Mouse (Mus musculus) embryonic fibroblast, embryonic 13.5 days (primary cell): ENCODE results near the gene Ecpas. TPM values are rescaled to one million over a fixed set of nuclear protein-coding genes. Genes with fewer than 3 reads are reported as not detected.

Experiments used
- H3K27ac ChIP-seq: 2 replicates; pipeline ENCODE4 v1.5.1; 2012; ENCODE audit warnings: low read length, control low read depth, inconsistent platforms; ENCODE audit not compliant: insufficient read depth
- H3K4me1 ChIP-seq: 2 replicates; pipeline ENCODE4 v1.6.1; 2011; ENCODE audit warnings: low read length; ENCODE audit not compliant: control insufficient read depth, insufficient read depth
- H3K4me3 ChIP-seq: 2 replicates; pipeline ENCODE4 v1.5.1; 2011; ENCODE audit warnings: mild to moderate bottlenecking, control low read depth, low read length; ENCODE audit not compliant: insufficient read depth
- CTCF ChIP-seq: IDR thresholded peaks from 2 replicates; pipeline ENCODE4 v1.5.1; 2011; ENCODE audit warnings: mild to moderate bottlenecking, control low read depth, low read length, moderate library complexity, borderline replicate concordance; ENCODE audit not compliant: insufficient read depth
- POLR2A ChIP-seq: IDR thresholded peaks from 2 replicates; pipeline ENCODE4 v1.6.1; 2011; ENCODE audit warnings: low read depth, mild to moderate bottlenecking, control low read depth, low read length, moderate library complexity
- polyA plus RNA-seq: library from polyadenylated mRNA; stranded (reverse); fragments of >200 nt; gene quantifications from 2 replicates; pipeline ENCODE4 v1.2.4, GENCODE M21; 2011; ENCODE audit warnings: low read depth; ENCODE audit not compliant: missing spikeins, insufficient read length

Ecpas gene
- polyA plus RNA-seq = 103 and 129 TPM in 2 replicates

- peak within 1 kb of the TSS; percentile 95 for H3K4me3 ChIP-seq
- no peaks in the 10 kb centered on the region for H3K4me1 ChIP-seq
- no peak for TF ChIP-seq CTCF
- peak; percentile 79 for TF ChIP-seq POLR2A
- peak within 1 kb of the TSS; percentile 85 for H3K27ac ChIP-seq
These were observed at the start of gene Ecpas for GRCm38 (mm10) chr4:58912629-58913335. Gene Ecpas (minus strand): TSS chr4:58912749.

GRCm38 (mm10) chr4:58961719-58962118, 49.2 kb upstream of the Ecpas start:
- TF ChIP-seq CTCF (no peak), POLR2A (no peak)
- Histone ChIP-seq H3K4me1 (no peaks in the 10 kb centered on the region), H3K4me3 (no peak overlapping the region), H3K27ac (no peak overlapping the region)

GRCm38 (mm10) chr4:58952630-58953029, 40.1 kb upstream of the Ecpas start:
- H3K4me3 ChIP-seq = no peak overlapping the region
- TF ChIP-seq POLR2A = no peak
- TF ChIP-seq CTCF = no peak
- H3K27ac ChIP-seq = no peak overlapping the region
- no peaks in the 10 kb centered on the region for H3K4me1 ChIP-seq

GRCm38 (mm10) chr4:58948391-58948790, 35.8 kb upstream of the Ecpas start:
- Histone ChIP-seq H3K27ac (no peak overlapping the region), H3K4me3 (no peak overlapping the region), H3K4me1 (no peaks in the 10 kb centered on the region; the same call in 1 of the 2 replicates)
- no peak for TF ChIP-seq POLR2A
- TF ChIP-seq CTCF = no peak

GRCm38 (mm10) chr4:58944695-58945094, 32.1 kb upstream of the Ecpas start:
- Histone ChIP-seq H3K4me3 (no peak overlapping the region), H3K27ac (no peak overlapping the region), H3K4me1 (no peaks in the 10 kb centered on the region; the same call in 1 of the 2 replicates)
- TF ChIP-seq CTCF (no peak), POLR2A (no peak)

GRCm38 (mm10) chr4:58944206-58944553, 31.6 kb upstream of the Ecpas start:
- no peak overlapping the region for H3K27ac ChIP-seq
- H3K4me3 ChIP-seq = peak overlapping the region; percentile 72; the same call in 1 of the 2 replicates
- TF ChIP-seq POLR2A (no peak), CTCF (no peak)
- no peaks in the 10 kb centered on the region; the same call in 1 of the 2 replicates for H3K4me1 ChIP-seq

GRCm38 (mm10) chr4:58943420-58944205, 31.1 kb upstream of the Ecpas start, which contains the start of gene Zkscan16:
Gene Zkscan16 (plus strand): TSS chr4:58943628.
- Histone ChIP-seq H3K4me1 (no peaks in the 10 kb centered on the region; the same call in 1 of the 2 replicates), H3K27ac (no peak within 1 kb of the TSS), H3K4me3 (peak within 1 kb of the TSS; percentile 72)
- TF ChIP-seq POLR2A (peak; percentile 33), CTCF (no peak)

- peak overlapping the region; percentile 72; the same call in 1 of the 2 replicates for H3K4me3 ChIP-seq
- TF ChIP-seq POLR2A (no peak), CTCF (no peak)
- no peak overlapping the region for H3K27ac ChIP-seq
- H3K4me1 ChIP-seq = no peaks in the 10 kb centered on the region; the same call in 1 of the 2 replicates
These were observed 30.4 kb upstream of the Ecpas start for GRCm38 (mm10) chr4:58942942-58943341.

GRCm38 (mm10) chr4:58941638-58942037, 29.1 kb upstream of the Ecpas start:
- TF ChIP-seq POLR2A (no peak), CTCF (no peak)
- H3K4me1 ChIP-seq = no peaks in the 10 kb centered on the region; the same call in 1 of the 2 replicates

GRCm38 (mm10) chr4:58935846-58936245, 23.3 kb upstream of the Ecpas start:
- Histone ChIP-seq H3K27ac (no peak overlapping the region), H3K4me3 (no peak overlapping the region), H3K4me1 (no peaks in the 10 kb centered on the region)
- TF ChIP-seq CTCF = no peak
- TF ChIP-seq POLR2A = no peak

More at GRCm38 (mm10) chr4:58941638-58942037, 29.1 kb upstream of the Ecpas start:
- Histone ChIP-seq H3K27ac (no peak overlapping the region), H3K4me3 (no peak overlapping the region)
